Mouse (Mus musculus): ENCODE data around the gene Elmo1. TPM values are rescaled to one million over a fixed set of nuclear protein-coding genes. Genes with fewer than 3 reads are reported as not detected.

Elmo1 gene
- polyA plus RNA-seq, 1 experiment from 2014 or later: 10.7 TPM

GRCm38 (mm10) chr13:20207950-20208642 lies 117.7 kb downstream of the Elmo1 start:
- WGBS (ENCODE audit: insufficient replicate concordance): 51% methylated on average over 7 of the region's 7 CpGs
- Histone ChIP-seq H3K4me2 (no peak overlapping the region), H3K27me3 (ENCODE audit: control insufficient read depth, insufficient read depth, low read length) (no peaks in the 10 kb centered on the region), H3K27ac (ENCODE audit: low read depth, low read length) (no peak overlapping the region), H3K4me1 (ENCODE audit: control insufficient read depth, insufficient read depth, low read length) (peaks cover 3% of the 10 kb centered on the region; the same call in 1 of the 2 replicates), H3K9me3 (replicated peaks; ENCODE audit: control insufficient read depth, low read length) (no peaks in the 10 kb centered on the region), H3K36me3 (ENCODE audit: control insufficient read depth, insufficient read depth, low read length) (no peaks in the 10 kb centered on the region), H3K9ac (ENCODE audit: low read depth, low read length) (no peak overlapping the region), H3K4me3 (ENCODE audit: low read depth, low read length) (no peak overlapping the region)
- no peak for ATAC-seq (replicated peaks; ENCODE audit: insufficient number of reproducible peaks, low FRiP score, low TSS enrichment)

- H3K4me3 ChIP-seq (ENCODE audit: low read depth, low read length): no peak overlapping the region
- peaks cover 3% of the 10 kb centered on the region; the same call in 1 of the 2 replicates for H3K4me1 ChIP-seq (ENCODE audit: control insufficient read depth, insufficient read depth, low read length)
- ATAC-seq (replicated peaks; ENCODE audit: insufficient number of reproducible peaks, low FRiP score, low TSS enrichment): no peak
- no peak overlapping the region for H3K4me2 ChIP-seq
- no peak overlapping the region for H3K9ac ChIP-seq (ENCODE audit: low read depth, low read length)
- WGBS (ENCODE audit: insufficient replicate concordance): 86% methylated on average over 5 of the region's 5 CpGs
- no peaks in the 10 kb centered on the region for H3K36me3 ChIP-seq (ENCODE audit: control insufficient read depth, insufficient read depth, low read length)
- no peaks in the 10 kb centered on the region for H3K9me3 ChIP-seq (replicated peaks; ENCODE audit: control insufficient read depth, low read length)
- no peaks in the 10 kb centered on the region for H3K27me3 ChIP-seq (ENCODE audit: control insufficient read depth, insufficient read depth, low read length)
- no peak overlapping the region for H3K27ac ChIP-seq (ENCODE audit: low read depth, low read length)
Observed at GRCm38 (mm10) chr13:20208867-20209266, 118.5 kb downstream of the Elmo1 start.

GRCm38 (mm10) chr13:20211780-20212179 lies 121.4 kb downstream of the Elmo1 start:
- Histone ChIP-seq H3K4me3 (ENCODE audit: low read depth, low read length) (no peak overlapping the region), H3K4me1 (ENCODE audit: control insufficient read depth, insufficient read depth, low read length) (peaks cover 3% of the 10 kb centered on the region; the same call in 1 of the 2 replicates), H3K9me3 (replicated peaks; ENCODE audit: control insufficient read depth, low read length) (no peaks in the 10 kb centered on the region), H3K4me2 (no peak overlapping the region), H3K27me3 (ENCODE audit: control insufficient read depth, insufficient read depth, low read length) (no peaks in the 10 kb centered on the region), H3K36me3 (ENCODE audit: control insufficient read depth, insufficient read depth, low read length) (no peaks in the 10 kb centered on the region), H3K9ac (ENCODE audit: low read depth, low read length) (no peak overlapping the region), H3K27ac (ENCODE audit: low read depth, low read length) (no peak overlapping the region)
- WGBS (ENCODE audit: insufficient replicate concordance): 37% methylated on average over 5 of the region's 5 CpGs
- no peak for ATAC-seq (replicated peaks; ENCODE audit: insufficient number of reproducible peaks, low FRiP score, low TSS enrichment)

- no peak overlapping the region for H3K27ac ChIP-seq (ENCODE audit: low read depth, low read length)
- no peak overlapping the region for H3K4me3 ChIP-seq (ENCODE audit: low read depth, low read length)
- ATAC-seq (replicated peaks; ENCODE audit: insufficient number of reproducible peaks, low FRiP score, low TSS enrichment): no peak
- H3K9ac ChIP-seq (ENCODE audit: low read depth, low read length): no peak overlapping the region
- H3K27me3 ChIP-seq (ENCODE audit: control insufficient read depth, insufficient read depth, low read length): no peaks in the 10 kb centered on the region
- H3K4me2 ChIP-seq: no peak overlapping the region
- WGBS (ENCODE audit: insufficient replicate concordance): 73% methylated on average over 6 of the region's 6 CpGs
- H3K36me3 ChIP-seq (ENCODE audit: control insufficient read depth, insufficient read depth, low read length): no peaks in the 10 kb centered on the region
- peaks cover 3% of the 10 kb centered on the region; the same call in 1 of the 2 replicates for H3K4me1 ChIP-seq (ENCODE audit: control insufficient read depth, insufficient read depth, low read length)
- H3K9me3 ChIP-seq (replicated peaks; ENCODE audit: control insufficient read depth, low read length): no peaks in the 10 kb centered on the region
Observed at GRCm38 (mm10) chr13:20212665-20213064, 122.3 kb downstream of the Elmo1 start.

- Histone ChIP-seq H3K27me3 (ENCODE audit: control insufficient read depth, insufficient read depth, low read length) (no peaks in the 10 kb centered on the region), H3K4me2 (no peak overlapping the region), H3K36me3 (ENCODE audit: control insufficient read depth, insufficient read depth, low read length) (no peaks in the 10 kb centered on the region), H3K27ac (ENCODE audit: low read depth, low read length) (no peak overlapping the region), H3K4me3 (ENCODE audit: low read depth, low read length) (no peak overlapping the region), H3K4me1 (ENCODE audit: control insufficient read depth, insufficient read depth, low read length) (peaks cover 3% of the 10 kb centered on the region; the same call in 1 of the 2 replicates), H3K9ac (ENCODE audit: low read depth, low read length) (no peak overlapping the region), H3K9me3 (replicated peaks; ENCODE audit: control insufficient read depth, low read length) (no peaks in the 10 kb centered on the region)
- 77% methylated on average over 5 of the region's 5 CpGs for WGBS (ENCODE audit: insufficient replicate concordance)
- no peak for ATAC-seq (replicated peaks; ENCODE audit: insufficient number of reproducible peaks, low FRiP score, low TSS enrichment)
Observed at GRCm38 (mm10) chr13:20213861-20214260, 123.5 kb downstream of the Elmo1 start.

- WGBS (ENCODE audit: insufficient replicate concordance): 48% methylated on average over 4 of the region's 4 CpGs
Observed at GRCm38 (mm10) chr13:20217453-20218090, 127.2 kb downstream of the Elmo1 start.

GRCm38 (mm10) chr13:20218126-20218525 lies 127.7 kb downstream of the Elmo1 start:
- Histone ChIP-seq H3K4me2 (no peak overlapping the region), H3K4me1 (ENCODE audit: control insufficient read depth, insufficient read depth, low read length) (no peaks in the 10 kb centered on the region; the same call in 1 of the 2 replicates), H3K27ac (ENCODE audit: low read depth, low read length) (no peak overlapping the region), H3K4me3 (ENCODE audit: low read depth, low read length) (no peak overlapping the region), H3K27me3 (ENCODE audit: control insufficient read depth, insufficient read depth, low read length) (no peaks in the 10 kb centered on the region), H3K9me3 (replicated peaks; ENCODE audit: control insufficient read depth, low read length) (no peaks in the 10 kb centered on the region), H3K36me3 (ENCODE audit: control insufficient read depth, insufficient read depth, low read length) (no peaks in the 10 kb centered on the region), H3K9ac (ENCODE audit: low read depth, low read length) (no peak overlapping the region)
- ATAC-seq (replicated peaks; ENCODE audit: insufficient number of reproducible peaks, low FRiP score, low TSS enrichment): no peak
- 63% methylated on average over 4 of the region's 4 CpGs for WGBS (ENCODE audit: insufficient replicate concordance)

More at GRCm38 (mm10) chr13:20217453-20218090, 127.2 kb downstream of the Elmo1 start:
- Histone ChIP-seq H3K27me3 (ENCODE audit: control insufficient read depth, insufficient read depth, low read length) (no peaks in the 10 kb centered on the region), H3K36me3 (ENCODE audit: control insufficient read depth, insufficient read depth, low read length) (no peaks in the 10 kb centered on the region), H3K4me2 (no peak overlapping the region), H3K27ac (ENCODE audit: low read depth, low read length) (no peak overlapping the region), H3K4me3 (ENCODE audit: low read depth, low read length) (no peak overlapping the region), H3K9me3 (replicated peaks; ENCODE audit: control insufficient read depth, low read length) (no peaks in the 10 kb centered on the region), H3K9ac (ENCODE audit: low read depth, low read length) (no peak overlapping the region), H3K4me1 (ENCODE audit: control insufficient read depth, insufficient read depth, low read length) (no peaks in the 10 kb centered on the region; the same call in 1 of the 2 replicates)
- no peak for ATAC-seq (replicated peaks; ENCODE audit: insufficient number of reproducible peaks, low FRiP score, low TSS enrichment)

- no peaks in the 10 kb centered on the region for H3K9me3 ChIP-seq (replicated peaks; ENCODE audit: control insufficient read depth, low read length)
- no peaks in the 10 kb centered on the region for H3K27me3 ChIP-seq (ENCODE audit: control insufficient read depth, insufficient read depth, low read length)
- no peak overlapping the region for H3K4me3 ChIP-seq (ENCODE audit: low read depth, low read length)
- no peaks in the 10 kb centered on the region for H3K4me1 ChIP-seq (ENCODE audit: control insufficient read depth, insufficient read depth, low read length)
- H3K9ac ChIP-seq (ENCODE audit: low read depth, low read length): no peak overlapping the region
- no peaks in the 10 kb centered on the region for H3K36me3 ChIP-seq (ENCODE audit: control insufficient read depth, insufficient read depth, low read length)
- no peak overlapping the region for H3K4me2 ChIP-seq
- no peak for ATAC-seq (replicated peaks; ENCODE audit: insufficient number of reproducible peaks, low FRiP score, low TSS enrichment)
- H3K27ac ChIP-seq (ENCODE audit: low read depth, low read length): no peak overlapping the region
Observed at GRCm38 (mm10) chr13:20220414-20220813, 130.0 kb downstream of the Elmo1 start.
